Mouse (Mus musculus) cerebellum, adult 2 months (tissue): Measurements from ENCODE around the gene Trp53bp2.

Experiments
- CTCF ChIP-seq: fragments of 200-500 bp; IDR thresholded peaks from 2 replicates; pipeline ENCODE4 v1.5.1; 2011; ENCODE audit warnings: low read depth, mild to moderate bottlenecking, control low read depth, low read length, moderate library complexity, borderline replicate concordance; ENCODE audit not compliant: insufficient read depth
- POLR2A ChIP-seq: fragments of 200-500 bp; IDR thresholded peaks from 2 replicates; pipeline ENCODE4 v1.6.1; 2011; ENCODE audit warnings: low read length, control low read depth, borderline replicate concordance; ENCODE audit not compliant: insufficient read depth

GRCm38 (mm10) chr1:182496685-182497084 lies 87.7 kb downstream of the Trp53bp2 start:
- no peak for TF ChIP-seq POLR2A
- no peak for TF ChIP-seq CTCF
